Mouse (Mus musculus) erythroblast, embryonic 14.5 days (primary cell): ENCODE data around the gene Kcnk4.

Experiments
- GATA1 ChIP-seq: IDR thresholded peaks from 2 replicates; pipeline ENCODE4 v1.6.1; 2012; ENCODE audit warnings: low read length, inconsistent platforms, mixed read lengths
- TAL1 ChIP-seq: IDR thresholded peaks from 3 replicates; pipeline ENCODE4 v1.6.1; 2012; ENCODE audit warnings: low read length, inconsistent platforms, mixed read lengths

DNA sequence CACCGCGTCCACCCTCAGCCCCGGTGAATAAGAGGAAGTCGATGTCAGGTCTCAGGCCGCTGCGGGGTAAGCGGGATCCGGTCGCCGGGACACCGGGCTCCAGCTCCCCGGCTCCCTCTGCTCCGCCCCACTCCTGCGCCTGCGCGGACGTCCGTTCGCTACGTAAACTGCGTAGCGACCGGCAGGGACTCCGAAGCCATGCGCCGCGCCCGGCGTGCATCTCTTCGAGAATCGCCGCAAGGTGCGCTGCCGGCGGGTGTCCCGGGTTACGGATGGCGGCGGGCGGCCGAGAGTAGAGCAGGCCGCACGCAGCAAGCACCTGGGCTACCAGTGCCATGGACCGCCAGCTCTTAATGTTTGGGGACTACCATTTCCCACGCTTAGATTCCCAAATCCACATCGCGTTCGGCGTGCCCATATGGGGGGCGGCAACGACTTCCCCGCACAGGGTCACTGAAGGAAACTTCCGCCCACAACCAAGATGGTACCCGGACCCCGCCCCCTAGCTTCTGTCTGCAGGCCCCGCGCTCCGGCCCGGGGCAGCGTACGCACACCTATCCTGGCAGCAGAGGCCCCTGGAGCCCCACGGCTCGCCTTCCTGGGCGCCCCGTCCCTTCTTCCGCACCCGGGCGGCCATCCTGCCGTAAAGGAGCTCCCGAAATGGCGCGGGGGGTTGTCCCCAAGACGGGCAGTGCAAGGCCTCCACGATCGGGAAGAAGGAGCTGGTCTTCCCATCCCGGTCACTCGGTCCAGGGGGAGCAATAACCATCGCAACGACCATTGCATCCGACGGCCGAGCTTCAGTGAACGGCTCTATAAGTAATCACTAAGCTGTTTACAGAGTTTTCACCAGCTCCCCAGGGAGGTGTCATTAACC, 7.3 kb upstream of the Kcnk4 start, which contains the start of gene Bad:
- no peak for TF ChIP-seq GATA1
- TF ChIP-seq TAL1: no peak
